Mouse (Mus musculus) kidney, postnatal 10 days (tissue): ENCODE data around the gene Tmem189.
"Not testable (repeated sequence)": the region's sequence is repeated elsewhere in the genome, so short reads cannot be mapped to it uniquely, and the experiment has no call there.

Source experiments
- DNase-seq: peaks from one replicate; pipeline ENCODE4 v3.0.0; 2021; ENCODE audit warnings: mixed read lengths

Gene Tmem189

GRCm38 (mm10) chr2:167646411-167646810 lies 43.2 kb downstream of the Tmem189 start:
- no peak for DNase-seq

DNA sequence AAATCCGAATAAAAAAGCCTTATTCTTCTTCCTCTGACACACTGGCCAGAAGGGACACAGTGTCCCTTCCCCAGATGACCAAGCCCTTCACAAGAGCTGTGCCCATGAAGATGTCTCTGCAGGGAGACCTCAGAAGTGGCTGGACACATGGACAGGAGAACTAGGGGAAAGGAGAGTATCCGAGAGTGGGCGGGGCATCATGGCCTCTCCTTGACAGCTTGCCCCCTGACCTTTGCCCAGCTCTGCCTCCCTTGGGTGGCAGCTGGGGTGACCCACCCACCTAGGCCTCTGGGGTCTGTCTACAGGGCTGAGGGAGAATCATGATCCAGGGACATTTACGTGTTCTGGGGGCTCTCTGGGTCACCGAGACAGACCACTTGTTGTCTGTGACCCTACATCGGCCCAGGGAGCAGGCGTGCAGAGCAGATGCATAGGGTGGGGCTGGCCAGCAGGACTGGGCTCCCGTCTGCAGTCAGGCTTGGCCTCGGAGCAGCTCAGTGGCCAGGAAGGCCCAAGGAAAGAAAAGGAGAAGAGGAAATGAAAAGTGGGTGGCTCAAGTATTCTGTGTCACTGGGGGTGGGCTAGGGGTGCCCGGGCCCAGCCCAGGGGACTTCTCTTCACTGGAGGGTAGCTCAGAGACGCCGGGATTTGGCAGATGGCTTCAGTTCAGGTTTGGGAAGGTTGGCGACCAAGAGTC lies 46.1 kb downstream of the Tmem189 start:
- DNase-seq, result not testable (repeated sequence)

- DNase-seq, result no peak
These were observed 47.5 kb downstream of the Tmem189 start for GRCm38 (mm10) chr2:167642164-167642563.

DNA sequence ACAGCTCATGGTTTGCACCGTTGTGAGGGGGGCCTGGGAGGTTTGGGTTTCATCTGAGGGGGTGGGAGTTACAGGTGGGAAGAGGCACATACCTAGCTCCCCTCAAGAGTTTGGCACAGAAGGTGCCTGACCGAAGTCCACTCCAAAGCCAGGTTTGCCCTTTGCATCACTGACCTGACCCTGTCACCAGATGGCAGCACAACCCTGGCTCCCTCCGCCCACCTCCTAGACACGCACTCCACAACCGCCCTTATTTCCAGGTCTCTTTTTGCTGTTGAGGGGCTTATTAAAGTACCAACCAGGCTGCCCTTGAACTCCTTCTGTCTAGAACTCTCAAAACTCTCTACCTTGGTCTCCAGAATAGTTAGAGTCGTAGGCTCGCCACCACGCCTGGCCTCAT lies 48.3 kb downstream of the Tmem189 start:
- peak; percentile 79 for DNase-seq

GRCm38 (mm10) chr2:167640279-167640678 lies 49.3 kb downstream of the Tmem189 start:
- peak; percentile 68 for DNase-seq

DNA sequence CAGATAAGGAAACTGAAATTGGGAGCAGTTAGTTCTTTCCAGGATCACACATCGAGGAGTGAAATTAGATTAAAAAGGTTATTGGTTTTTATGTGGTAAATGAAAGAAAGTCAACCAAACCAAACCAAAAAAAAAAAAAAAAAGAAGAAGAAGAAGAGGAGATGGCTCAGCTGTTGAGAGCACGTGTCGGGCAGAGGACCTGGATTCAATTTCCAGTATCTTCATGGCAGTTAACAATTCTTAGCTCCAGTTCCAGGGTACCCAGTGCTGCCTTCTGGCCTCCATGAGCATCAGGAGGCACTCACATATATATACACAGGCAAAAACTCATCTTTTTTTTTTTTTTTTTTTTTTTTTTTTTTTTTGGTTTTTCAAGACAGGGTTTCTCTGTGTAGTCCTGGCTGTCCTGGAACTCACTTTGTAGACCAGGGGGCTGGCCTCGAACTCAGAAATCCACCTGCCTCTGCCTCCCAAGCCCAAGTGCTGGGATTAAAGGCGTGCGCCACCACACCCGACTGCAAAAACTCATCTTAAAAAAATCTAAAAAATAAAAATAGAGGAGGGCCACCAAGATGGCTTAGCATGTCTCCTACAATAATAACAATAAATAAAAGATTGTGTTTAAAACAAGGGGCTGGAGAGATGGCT lies 54.6 kb downstream of the Tmem189 start:
- DNase-seq, result no peak

DNA sequence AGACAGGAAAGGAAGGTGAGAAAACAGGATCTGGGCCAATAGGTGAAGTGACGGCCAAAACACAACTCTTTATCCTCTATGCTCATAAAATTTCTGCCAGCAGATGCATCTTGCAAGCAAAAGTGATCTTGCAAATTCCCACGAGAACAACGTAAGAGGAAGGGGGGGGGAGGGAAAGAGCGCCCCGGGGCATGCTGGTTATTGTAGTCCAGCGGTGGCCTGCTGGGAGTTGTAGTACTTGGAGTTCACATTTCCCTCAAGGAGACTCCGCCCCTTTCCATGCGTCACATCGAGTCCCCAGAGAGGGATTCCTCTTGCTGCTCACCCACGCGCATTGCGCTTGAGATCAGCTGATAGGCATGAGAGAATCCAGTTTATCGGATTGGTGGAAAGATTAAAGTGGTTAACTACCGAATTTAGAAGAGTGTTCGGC lies 55.3 kb downstream of the Tmem189 start:
- DNase-seq, result peak; percentile 98

DNA sequence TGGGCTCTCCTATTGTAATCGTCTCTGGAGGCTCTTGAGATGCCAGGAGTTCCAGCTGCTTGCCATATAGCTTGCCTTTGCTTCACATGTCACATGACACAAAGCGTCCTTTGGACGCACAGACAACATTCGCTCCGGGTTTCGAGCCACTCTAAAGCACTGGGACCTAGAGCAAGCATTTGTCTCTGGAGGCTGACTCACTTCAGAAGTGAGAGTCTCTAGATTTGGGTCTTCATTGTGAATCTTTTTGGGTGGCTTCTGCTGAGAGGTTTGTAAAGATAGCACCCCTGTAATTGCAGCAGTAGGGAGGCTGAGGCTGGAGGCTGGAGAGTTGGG lies 56.1 kb downstream of the Tmem189 start:
- DNase-seq, result no peak

DNA sequence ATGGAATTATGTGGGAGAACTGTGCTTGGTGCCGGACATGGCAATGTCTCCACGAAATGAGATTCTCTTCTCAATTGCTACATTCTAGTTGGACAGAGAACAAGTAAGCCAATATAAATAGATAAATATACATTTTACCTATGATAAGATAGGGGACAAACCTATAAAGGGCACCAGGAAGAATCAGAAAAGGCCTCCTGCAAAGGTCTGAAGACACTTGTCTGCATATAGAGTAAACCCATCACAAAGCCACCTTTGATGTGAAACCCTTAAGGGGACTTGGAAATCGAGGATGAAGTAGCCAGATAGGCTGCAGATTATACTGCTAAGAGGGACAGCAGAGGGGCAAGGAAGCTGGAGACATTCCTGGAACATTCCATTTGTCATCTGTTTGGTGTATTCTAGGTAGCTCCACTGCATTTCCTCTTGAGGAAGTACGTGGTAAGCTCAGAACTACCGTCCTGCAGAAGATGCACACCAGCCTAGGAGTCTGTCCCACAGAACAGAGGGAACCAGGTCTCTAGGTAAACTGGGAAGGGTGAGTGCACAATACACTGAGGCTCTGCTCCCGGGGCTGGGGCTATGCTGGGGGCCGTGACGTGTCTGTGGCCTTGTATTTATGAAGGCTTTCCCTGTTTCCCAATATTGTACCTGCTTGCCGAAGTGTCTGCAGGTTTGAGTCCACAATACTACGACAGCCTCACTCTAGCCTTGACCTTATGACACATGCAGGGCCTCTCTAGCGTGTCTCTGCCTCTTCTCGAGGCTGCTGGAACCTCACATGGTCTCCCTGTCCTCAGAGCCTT lies 56.7 kb downstream of the Tmem189 start:
- no peak for DNase-seq

GRCm38 (mm10) chr2:167631591-167632448 lies 57.8 kb downstream of the Tmem189 start, which contains the start of gene Ube2v1:
TSS of gene Ube2v1 (minus strand) at chr2:167632095.
- peak; percentile 97 for DNase-seq

DNA sequence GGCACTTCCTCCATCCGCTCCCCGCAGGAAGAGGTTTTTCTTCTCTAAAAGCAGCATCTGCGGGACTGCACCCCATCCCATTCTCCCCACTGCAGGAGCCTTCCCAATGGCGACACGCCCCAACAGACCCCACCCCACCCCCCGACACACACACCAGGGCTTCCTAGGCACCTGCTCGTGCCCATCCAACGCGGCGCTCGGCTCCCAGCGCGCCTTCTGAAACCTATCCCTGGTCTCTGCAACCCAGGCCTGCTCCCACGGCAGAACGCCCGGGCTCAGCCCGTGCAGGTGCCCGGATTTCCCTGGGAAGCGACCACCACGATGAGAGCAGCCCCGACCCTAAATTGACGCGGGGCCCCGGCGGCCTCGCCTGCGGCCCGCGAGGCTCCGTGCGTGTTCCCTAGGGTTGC lies 58.4 kb downstream of the Tmem189 start:
- no peak for DNase-seq

DNA sequence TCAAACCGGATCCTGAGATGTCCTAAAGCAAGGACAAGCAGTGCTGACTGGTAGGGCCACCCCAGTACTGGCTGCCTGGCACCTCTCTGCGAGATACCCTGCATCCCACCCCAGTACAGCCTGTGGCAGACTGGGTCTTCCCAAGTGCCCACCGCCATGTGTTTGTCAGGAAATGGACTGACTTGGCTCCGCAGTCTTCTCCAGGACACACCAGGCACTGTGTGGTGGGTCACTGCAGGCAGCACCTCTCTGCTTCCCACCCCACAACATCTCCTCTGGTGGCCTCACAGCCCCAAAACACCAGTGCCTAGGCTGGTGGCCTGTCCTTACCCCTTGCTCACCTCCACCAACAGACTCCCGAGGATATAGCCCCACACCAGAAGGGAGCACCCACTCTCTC lies 59.2 kb downstream of the Tmem189 start:
- DNase-seq, result no peak

DNA sequence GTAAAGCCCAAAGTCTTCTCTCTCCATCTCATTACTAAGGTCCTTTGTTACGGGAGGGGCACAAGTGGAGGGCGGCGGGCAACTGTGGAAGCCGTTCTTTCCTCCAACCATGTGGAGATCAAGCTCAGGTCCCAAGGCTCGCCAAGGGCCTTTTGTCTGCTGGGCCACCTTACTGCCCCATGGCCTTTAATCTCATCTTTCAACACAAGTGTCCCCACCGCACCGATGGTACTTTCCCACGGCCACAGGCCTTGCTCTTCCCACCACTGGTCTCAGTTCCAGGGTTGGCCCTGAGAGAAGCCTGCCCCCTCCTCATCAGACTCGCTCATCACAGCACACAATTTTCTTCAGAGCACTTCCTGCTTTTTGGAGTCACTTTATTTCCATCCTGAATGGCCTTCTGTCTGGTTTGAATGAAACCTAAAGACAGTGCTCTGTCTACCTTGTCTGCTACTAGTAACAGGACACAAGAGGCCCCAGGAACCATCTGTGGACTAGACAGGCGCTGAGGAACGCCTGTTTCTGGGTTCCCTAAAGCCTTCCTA lies 59.9 kb downstream of the Tmem189 start:
- DNase-seq, result no peak

DNA sequence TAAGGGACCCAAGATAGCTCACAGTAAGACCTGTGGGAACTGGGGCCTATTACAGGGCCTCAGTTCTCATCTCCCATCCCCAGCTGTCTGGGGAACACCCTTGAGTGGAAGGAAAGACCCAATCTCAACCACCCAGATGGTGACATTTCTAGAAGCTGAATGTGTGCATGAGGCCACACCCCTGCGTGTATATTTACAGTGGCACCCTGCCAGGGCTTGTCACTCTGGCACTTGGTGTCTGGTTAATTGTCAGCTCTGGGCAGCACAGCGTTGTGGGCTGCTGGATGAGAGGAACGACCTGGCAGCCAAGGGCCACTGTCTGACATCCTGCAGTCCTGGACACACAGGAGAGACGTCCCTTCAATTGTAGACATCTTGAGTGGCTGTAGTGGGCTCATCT lies 60.8 kb downstream of the Tmem189 start:
- DNase-seq, result peak; percentile 73

DNA sequence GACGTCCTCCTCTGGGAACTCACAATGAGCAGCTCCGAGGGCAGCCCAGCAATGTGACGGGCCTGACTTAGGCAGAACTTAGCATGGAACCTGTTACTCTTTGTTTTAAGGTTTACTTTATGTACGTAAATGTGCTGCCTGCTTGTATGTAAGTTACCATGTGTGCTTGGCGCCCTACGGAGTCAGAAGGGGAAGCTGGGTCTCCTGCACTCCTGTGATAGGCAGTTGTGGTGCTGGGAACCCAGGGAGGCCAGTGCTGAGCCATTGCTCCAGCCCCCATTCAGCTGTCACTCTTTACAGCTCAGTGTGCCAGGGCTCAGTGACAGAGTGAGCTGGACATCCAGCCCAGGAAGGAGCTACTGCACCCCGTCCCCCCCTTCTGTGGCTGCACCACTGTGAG lies 62.6 kb downstream of the Tmem189 start:
- DNase-seq, result no peak

GRCm38 (mm10) chr2:167625670-167626069 lies 64.0 kb downstream of the Tmem189 start:
- DNase-seq, result no peak

DNA sequence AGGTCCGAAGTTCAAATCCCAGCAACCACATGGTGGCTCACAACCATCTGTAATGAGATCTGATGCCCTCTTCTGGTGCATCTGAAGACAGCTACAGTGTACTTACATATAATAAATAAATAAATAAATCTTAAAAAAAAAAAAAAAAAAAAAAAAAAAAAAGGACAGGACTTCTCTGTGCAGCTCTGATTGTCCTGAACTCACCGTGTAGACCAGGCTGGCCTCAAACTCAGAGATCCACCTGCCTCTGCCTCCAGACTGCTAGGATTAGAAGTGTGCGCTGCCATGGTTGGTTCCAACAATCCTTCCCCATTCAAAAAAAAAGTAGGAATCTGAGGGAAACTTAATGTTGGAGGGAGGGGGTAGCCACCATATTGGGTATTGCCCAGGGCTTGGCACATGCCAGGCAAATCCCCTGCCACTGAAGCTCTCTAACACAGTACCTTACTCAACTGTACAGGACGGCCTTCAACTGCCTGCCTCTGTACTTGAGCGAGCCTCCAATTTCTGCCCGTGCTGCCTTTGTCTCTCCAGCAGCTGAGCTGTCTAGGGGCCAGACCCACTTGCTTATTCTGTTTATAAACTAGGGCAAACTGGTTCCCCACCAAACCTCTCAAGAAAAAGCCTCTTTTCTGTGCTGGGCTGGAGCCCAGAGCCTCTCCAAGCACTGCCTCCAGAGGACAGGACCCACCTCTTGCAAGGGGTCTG lies 65.1 kb downstream of the Tmem189 start:
- no peak for DNase-seq

- DNase-seq, result no peak
These were observed 66.7 kb downstream of the Tmem189 start for GRCm38 (mm10) chr2:167622965-167623364.

- peak; percentile 54 for DNase-seq
These were observed 67.3 kb downstream of the Tmem189 start for GRCm38 (mm10) chr2:167622352-167622751.

- DNase-seq, result no peak
These were observed 68.2 kb downstream of the Tmem189 start for GRCm38 (mm10) chr2:167621255-167622087.

DNA sequence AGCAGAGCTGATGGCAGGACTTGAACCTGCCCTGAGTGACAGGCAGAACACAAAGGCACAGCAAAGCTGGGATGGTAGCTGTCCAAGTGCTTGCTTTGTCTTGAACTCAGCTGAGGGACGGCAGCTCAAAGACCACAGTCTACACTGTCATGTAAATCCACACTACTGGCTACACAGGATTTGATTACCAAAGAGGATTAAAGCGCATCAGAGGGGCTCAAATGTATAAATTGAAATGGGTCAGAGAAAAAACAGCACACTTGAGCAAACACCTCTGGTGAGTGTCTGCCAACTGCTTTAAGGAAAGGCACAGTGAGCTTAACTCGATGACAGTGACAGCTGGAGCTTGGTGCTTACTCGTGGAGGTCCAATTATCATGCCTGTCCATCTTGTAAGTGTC lies 72.2 kb downstream of the Tmem189 start:
- no peak for DNase-seq
